Mouse (Mus musculus) urinary bladder, adult 2 months (tissue): ENCODE data around the gene Gm8857. TPM values are rescaled to one million over a fixed set of nuclear protein-coding genes. Genes with fewer than 3 reads are reported as not detected.
"Not testable (repeated sequence)": the region's sequence is repeated elsewhere in the genome, so short reads cannot be mapped to it uniquely, and the experiment has no call there.

Experiments
- DNase-seq: peaks from one replicate; pipeline ENCODE4 v3.0.0; 2022; ENCODE audit warnings: low spot score
- polyA plus RNA-seq: library from polyadenylated mRNA; depleted of rRNA; stranded (reverse); fragments of >200 nt; gene quantifications from 2 replicates; pipeline ENCODE4 v1.2.3, GENCODE M21; 2012; rRNA removed

The Gm8857 gene
- polyA plus RNA-seq: not detected in 2 replicates

DNA sequence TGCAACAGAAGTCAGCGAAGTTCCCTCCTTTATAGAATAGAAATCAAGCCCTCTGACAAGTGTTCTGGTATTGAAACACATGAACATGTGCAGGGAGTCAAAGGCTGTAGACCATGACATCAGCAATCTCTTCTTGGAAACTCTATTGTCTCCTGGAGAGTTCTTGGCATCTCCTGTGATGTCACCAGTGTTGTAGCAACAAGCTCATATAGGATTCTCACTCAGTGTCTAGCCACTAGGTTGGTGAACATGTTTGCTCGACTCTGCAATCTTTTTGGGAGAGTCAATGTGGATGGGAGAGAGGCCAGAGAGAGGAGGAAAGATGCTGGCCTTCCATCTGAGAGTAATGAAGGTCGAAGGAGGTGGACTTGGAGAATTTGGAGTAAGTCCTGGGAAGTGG is at the start of gene Gm8857, which contains the start of gene Gm8871:
Gene Gm8857, plus strand, starts transcription at position 303 of the 400 bp plus-strand sequence.
Gene Gm8871, plus strand, starts transcription at position 301 of the 400 bp plus-strand sequence.
- DNase-seq: not testable (repeated sequence)

DNA sequence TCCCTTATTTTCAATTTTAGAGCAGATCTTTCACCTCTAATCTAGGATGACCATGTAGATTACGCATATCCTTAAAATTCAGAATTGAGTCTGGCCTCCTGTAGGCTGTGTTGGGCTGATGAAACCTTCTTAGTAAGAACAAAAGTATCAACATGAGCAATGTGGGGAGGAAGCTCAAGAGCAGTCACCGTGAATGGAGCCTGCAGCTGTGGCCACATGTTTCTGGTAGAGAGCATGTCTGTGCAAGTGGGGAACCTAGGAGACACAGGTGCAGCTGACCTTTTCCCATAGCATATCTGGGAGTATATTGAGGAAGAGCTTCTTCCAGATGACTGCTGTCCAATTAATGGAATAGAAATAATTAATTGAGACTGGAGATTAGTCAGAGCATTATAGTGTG is 5.9 kb downstream of the Gm8857 start:
- DNase-seq: not testable (repeated sequence)

DNA sequence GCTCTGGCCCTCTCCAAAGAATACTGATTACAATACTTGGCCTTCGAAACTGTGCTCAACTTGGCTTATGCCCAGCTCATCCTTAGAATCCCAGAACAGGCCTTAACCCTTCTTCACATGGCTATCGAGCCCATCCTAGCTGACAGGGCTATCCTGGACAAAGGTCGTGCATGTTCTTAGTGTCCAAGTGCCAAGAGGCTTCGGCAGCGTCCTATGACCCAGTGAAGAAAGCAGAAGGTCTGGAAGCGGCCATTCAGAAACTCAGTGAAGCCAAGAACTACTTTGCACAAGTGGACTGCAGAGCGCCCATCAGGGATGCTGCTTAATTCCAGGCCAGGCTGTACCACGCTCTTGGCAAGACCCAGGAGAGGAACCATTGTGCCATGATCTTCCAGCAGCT is 10.4 kb downstream of the Gm8857 start:
- DNase-seq: not testable (repeated sequence)

Other genes starting within 250 kb of the Gm8857 start
- not detected in 2 replicates for gene Gm8871, start within 50 bp of the Gm8857 start, polyA plus RNA-seq
- not detected in 2 replicates for gene Gm8879, start 179.8 kb downstream of the Gm8857 start, polyA plus RNA-seq
- gene Gm5861, start 235.3 kb downstream of the Gm8857 start, polyA plus RNA-seq: not detected in 2 replicates